Mouse (Mus musculus): ENCODE data around the gene Mpp3. TPM values are rescaled to one million over a fixed set of nuclear protein-coding genes. Genes with fewer than 3 reads are reported as not detected.

The Mpp3 gene
- polyA plus RNA-seq, 1 experiment from 2014 or later, result 0.76 TPM

DNA sequence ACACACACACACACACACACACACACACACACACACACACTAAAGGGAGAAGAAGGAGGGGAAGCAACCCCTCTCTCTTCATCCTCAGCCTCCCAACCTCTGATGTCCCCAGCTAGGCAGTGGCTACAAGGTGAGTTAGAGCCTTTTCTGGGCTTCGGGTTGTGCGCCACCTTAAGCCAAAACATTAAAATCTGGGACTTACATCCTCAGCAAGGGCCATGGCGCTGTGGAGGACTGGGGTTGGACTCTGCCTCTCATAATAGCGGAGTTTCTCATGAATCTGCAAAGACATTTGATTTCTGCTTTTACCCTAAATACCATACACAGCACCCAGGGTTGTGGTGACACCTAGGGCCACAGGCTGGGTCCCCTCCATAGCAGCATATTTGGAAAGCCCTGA lies 3.4 kb downstream of the Mpp3 start:
- no peak for ATAC-seq (ENCODE audit: low read depth)
- 71% methylated on average over 4 of the region's 4 CpGs for WGBS (ENCODE audit: insufficient replicate concordance)
- Histone ChIP-seq H3K4me3 (ENCODE audit: low read depth, low read length) (no peak overlapping the region), H3K36me3 (ENCODE audit: control insufficient read depth, insufficient read depth) (no peaks in the 10 kb centered on the region), H3K9ac (ENCODE audit: low read depth, low read length) (no peak overlapping the region), H3K27me3 (ENCODE audit: control insufficient read depth, insufficient read depth, low read depth, low read length) (peaks cover 38% of the 10 kb centered on the region), H3K27ac (ENCODE audit: low read length) (no peak overlapping the region), H3K9me3 (replicated peaks; ENCODE audit: control insufficient read depth, low read length) (no peaks in the 10 kb centered on the region), H3K4me1 (ENCODE audit: control insufficient read depth, low read depth, low read length) (peaks cover 6% of the 10 kb centered on the region), H3K4me2 (ENCODE audit: low read depth, low read length) (no peak overlapping the region)

GRCm38 (mm10) chr11:102024084-102024758 lies 4.0 kb downstream of the Mpp3 start:
- Histone ChIP-seq H3K27me3 (ENCODE audit: control insufficient read depth, insufficient read depth, low read depth, low read length) (peaks cover 38% of the 10 kb centered on the region), H3K4me2 (ENCODE audit: low read depth, low read length) (no peak overlapping the region), H3K27ac (ENCODE audit: low read length) (no peak overlapping the region), H3K9me3 (replicated peaks; ENCODE audit: control insufficient read depth, low read length) (no peaks in the 10 kb centered on the region), H3K36me3 (ENCODE audit: control insufficient read depth, insufficient read depth) (no peaks in the 10 kb centered on the region), H3K4me1 (ENCODE audit: control insufficient read depth, low read depth, low read length) (peaks cover 6% of the 10 kb centered on the region), H3K4me3 (ENCODE audit: low read depth, low read length) (no peak overlapping the region), H3K9ac (ENCODE audit: low read depth, low read length) (no peak overlapping the region)
- WGBS (ENCODE audit: insufficient replicate concordance), result 65% methylated on average over 6 of the region's 6 CpGs
- ATAC-seq (ENCODE audit: low read depth), result no peak

GRCm38 (mm10) chr11:102023406-102023805 lies 4.9 kb downstream of the Mpp3 start:
- Histone ChIP-seq H3K27me3 (ENCODE audit: control insufficient read depth, insufficient read depth, low read depth, low read length) (peaks cover 37% of the 10 kb centered on the region), H3K4me2 (ENCODE audit: low read depth, low read length) (no peak overlapping the region), H3K36me3 (ENCODE audit: control insufficient read depth, insufficient read depth) (no peaks in the 10 kb centered on the region), H3K4me1 (ENCODE audit: control insufficient read depth, low read depth, low read length) (peaks cover 6% of the 10 kb centered on the region), H3K27ac (ENCODE audit: low read length) (no peak overlapping the region), H3K9ac (ENCODE audit: low read depth, low read length) (no peak overlapping the region), H3K4me3 (ENCODE audit: low read depth, low read length) (no peak overlapping the region), H3K9me3 (replicated peaks; ENCODE audit: control insufficient read depth, low read length) (no peaks in the 10 kb centered on the region)
- ATAC-seq (ENCODE audit: low read depth), result no peak
- 76% methylated on average over 13 of the region's 13 CpGs for WGBS (ENCODE audit: insufficient replicate concordance)

- Histone ChIP-seq H3K4me1 (ENCODE audit: control insufficient read depth, low read depth, low read length) (no peaks in the 10 kb centered on the region; the same call in 1 of the 2 replicates), H3K4me2 (ENCODE audit: low read depth, low read length) (no peak overlapping the region), H3K27ac (ENCODE audit: low read length) (no peak overlapping the region), H3K4me3 (ENCODE audit: low read depth, low read length) (no peak overlapping the region), H3K27me3 (ENCODE audit: control insufficient read depth, insufficient read depth, low read depth, low read length) (peaks cover 15% of the 10 kb centered on the region), H3K9ac (ENCODE audit: low read depth, low read length) (no peak overlapping the region), H3K9me3 (replicated peaks; ENCODE audit: control insufficient read depth, low read length) (no peaks in the 10 kb centered on the region), H3K36me3 (ENCODE audit: control insufficient read depth, insufficient read depth) (no peaks in the 10 kb centered on the region)
- no peak for ATAC-seq (ENCODE audit: low read depth)
- 60% methylated on average over 5 of the region's 5 CpGs for WGBS (ENCODE audit: insufficient replicate concordance)
Observed at GRCm38 (mm10) chr11:102021196-102021595, 7.1 kb downstream of the Mpp3 start.

DNA sequence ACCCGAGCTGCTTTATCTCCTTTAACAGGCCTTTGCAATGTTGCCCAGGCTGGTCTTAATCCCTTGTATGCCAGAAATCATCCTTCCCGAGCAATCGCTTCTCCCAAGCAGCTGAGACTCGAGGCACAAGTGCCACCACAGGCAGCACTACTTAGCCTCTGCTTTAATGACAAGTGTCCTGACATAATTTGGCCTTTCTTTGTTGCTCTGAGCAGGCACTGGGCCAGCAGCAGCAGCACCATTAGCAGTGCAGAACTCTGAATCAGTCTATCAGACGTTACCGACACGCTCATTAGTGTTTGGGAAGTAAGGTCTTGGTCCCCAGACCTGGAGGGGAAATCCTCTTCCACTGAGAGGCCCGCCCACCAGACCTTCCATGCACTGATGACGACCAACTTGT lies 8.5 kb downstream of the Mpp3 start:
- no peaks in the 10 kb centered on the region for H3K36me3 ChIP-seq (ENCODE audit: control insufficient read depth, insufficient read depth)
- no peaks in the 10 kb centered on the region for H3K9me3 ChIP-seq (replicated peaks; ENCODE audit: control insufficient read depth, low read length)
- 61% methylated on average over 9 of the region's 9 CpGs for WGBS (ENCODE audit: insufficient replicate concordance)
- no peak overlapping the region for H3K9ac ChIP-seq (ENCODE audit: low read depth, low read length)
- H3K4me1 ChIP-seq (ENCODE audit: control insufficient read depth, low read depth, low read length), result no peaks in the 10 kb centered on the region
- no peak overlapping the region for H3K4me2 ChIP-seq (ENCODE audit: low read depth, low read length)
- no peak for ATAC-seq (ENCODE audit: low read depth)
- H3K4me3 ChIP-seq (ENCODE audit: low read depth, low read length), result no peak overlapping the region
- H3K27ac ChIP-seq (ENCODE audit: low read length), result no peak overlapping the region
- H3K27me3 ChIP-seq (ENCODE audit: control insufficient read depth, insufficient read depth, low read depth, low read length), result peaks cover under 1% of the 10 kb centered on the region; the same call in 1 of the 2 replicates

DNA sequence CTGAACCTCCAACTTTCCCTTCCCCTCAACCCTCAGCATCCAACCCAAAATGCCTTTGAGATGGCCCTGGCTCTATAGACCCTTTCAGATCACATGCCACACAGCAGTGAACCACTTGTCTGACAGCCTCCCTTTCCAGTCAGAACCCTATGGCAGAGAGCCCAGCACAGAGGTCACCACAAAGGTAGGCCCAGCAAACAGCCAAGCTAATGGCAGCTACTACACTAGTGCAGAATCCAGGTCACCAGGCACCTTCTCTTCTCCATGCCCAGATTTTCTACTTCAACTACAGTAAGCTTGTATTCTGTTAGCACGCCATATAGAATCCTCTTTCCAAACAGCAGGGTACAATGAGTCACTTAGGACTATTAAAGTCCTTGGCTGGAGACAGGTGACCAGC lies 12.1 kb downstream of the Mpp3 start:
- 81% methylated on average over 1 of the region's 1 CpGs for WGBS (ENCODE audit: insufficient replicate concordance)
- Histone ChIP-seq H3K4me1 (ENCODE audit: control insufficient read depth, low read depth, low read length) (no peaks in the 10 kb centered on the region), H3K4me3 (ENCODE audit: low read depth, low read length) (no peak overlapping the region), H3K27ac (ENCODE audit: low read length) (no peak overlapping the region), H3K4me2 (ENCODE audit: low read depth, low read length) (no peak overlapping the region), H3K9me3 (replicated peaks; ENCODE audit: control insufficient read depth, low read length) (no peaks in the 10 kb centered on the region), H3K36me3 (ENCODE audit: control insufficient read depth, insufficient read depth) (no peaks in the 10 kb centered on the region), H3K27me3 (ENCODE audit: control insufficient read depth, insufficient read depth, low read depth, low read length) (no peaks in the 10 kb centered on the region), H3K9ac (ENCODE audit: low read depth, low read length) (no peak overlapping the region)
- ATAC-seq (ENCODE audit: low read depth), result no peak

DNA sequence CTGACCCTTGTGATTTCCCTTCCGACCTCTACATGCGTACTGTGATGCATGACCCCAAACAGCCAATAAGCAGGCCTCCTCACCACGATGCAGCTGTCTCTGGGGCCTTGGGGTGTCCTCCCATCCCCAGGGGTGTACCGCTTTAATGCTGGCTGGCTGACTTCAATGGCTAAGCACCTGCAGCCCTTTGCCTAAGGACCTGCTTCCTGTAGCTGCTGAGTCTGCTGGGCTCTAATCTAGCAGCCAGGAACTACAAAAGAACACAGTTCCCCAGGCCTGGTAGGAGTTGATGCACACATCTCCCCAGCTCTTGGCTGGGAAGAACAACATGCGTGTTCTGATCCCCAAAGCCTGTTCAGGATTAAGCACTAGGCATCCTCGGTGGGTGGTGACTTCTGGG lies 12.8 kb downstream of the Mpp3 start:
- no peak for ATAC-seq (ENCODE audit: low read depth)
- Histone ChIP-seq H3K4me2 (ENCODE audit: low read depth, low read length) (no peak overlapping the region), H3K4me1 (ENCODE audit: control insufficient read depth, low read depth, low read length) (no peaks in the 10 kb centered on the region), H3K36me3 (ENCODE audit: control insufficient read depth, insufficient read depth) (no peaks in the 10 kb centered on the region), H3K27ac (ENCODE audit: low read length) (no peak overlapping the region), H3K9me3 (replicated peaks; ENCODE audit: control insufficient read depth, low read length) (no peaks in the 10 kb centered on the region), H3K27me3 (ENCODE audit: control insufficient read depth, insufficient read depth, low read depth, low read length) (no peaks in the 10 kb centered on the region), H3K9ac (ENCODE audit: low read depth, low read length) (no peak overlapping the region), H3K4me3 (ENCODE audit: low read depth, low read length) (no peak overlapping the region)
- WGBS (ENCODE audit: insufficient replicate concordance), result 60% methylated on average over 6 of the region's 6 CpGs

DNA sequence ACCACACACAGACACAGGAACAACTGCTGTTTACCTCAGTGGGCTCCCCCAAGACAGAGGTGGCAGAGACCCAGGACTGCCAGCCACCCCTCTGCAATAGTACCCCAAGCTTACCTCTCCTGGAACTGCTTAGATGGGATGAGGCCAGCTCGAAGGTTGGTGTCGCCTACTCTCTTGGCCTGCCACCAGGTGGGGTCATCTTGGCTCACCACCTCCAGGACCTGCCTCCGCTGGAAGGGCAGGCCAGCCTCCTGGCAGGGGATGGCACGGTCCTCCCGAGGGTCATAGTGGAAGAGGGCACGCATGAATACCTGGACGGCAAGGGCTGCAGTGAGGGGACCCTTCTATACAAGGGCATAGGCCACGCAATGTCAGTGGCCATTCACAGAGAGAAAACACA lies 15.1 kb downstream of the Mpp3 start:
- Histone ChIP-seq H3K27ac (ENCODE audit: low read length) (no peak overlapping the region), H3K4me3 (ENCODE audit: low read depth, low read length) (no peak overlapping the region), H3K9me3 (replicated peaks; ENCODE audit: control insufficient read depth, low read length) (no peaks in the 10 kb centered on the region), H3K36me3 (ENCODE audit: control insufficient read depth, insufficient read depth) (no peaks in the 10 kb centered on the region), H3K4me2 (ENCODE audit: low read depth, low read length) (no peak overlapping the region), H3K9ac (ENCODE audit: low read depth, low read length) (no peak overlapping the region), H3K27me3 (ENCODE audit: control insufficient read depth, insufficient read depth, low read depth, low read length) (no peaks in the 10 kb centered on the region), H3K4me1 (ENCODE audit: control insufficient read depth, low read depth, low read length) (no peaks in the 10 kb centered on the region)
- ATAC-seq (ENCODE audit: low read depth), result no peak
- WGBS (ENCODE audit: insufficient replicate concordance), result 73% methylated on average over 8 of the region's 8 CpGs

DNA sequence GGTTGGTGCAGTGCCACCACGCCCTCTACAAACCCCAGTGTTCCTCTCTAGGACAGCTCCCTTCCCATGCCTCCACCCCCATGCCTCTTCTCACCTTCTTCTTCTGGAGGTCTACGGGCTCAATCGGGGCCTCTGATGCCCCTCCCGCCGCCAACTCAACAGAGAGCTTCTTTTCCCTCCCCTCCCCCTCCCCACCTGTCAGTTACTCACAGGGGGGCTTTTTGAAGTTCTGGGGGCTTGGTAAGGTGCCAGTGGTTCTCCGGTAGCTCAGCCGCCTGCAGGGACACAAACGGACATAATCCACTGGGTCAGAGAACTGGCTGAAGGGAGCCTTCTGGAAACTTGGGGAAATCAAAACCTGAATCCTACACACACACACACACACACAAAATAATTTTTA lies 16.8 kb downstream of the Mpp3 start:
- Histone ChIP-seq H3K4me3 (ENCODE audit: low read depth, low read length) (no peak overlapping the region), H3K9ac (ENCODE audit: low read depth, low read length) (no peak overlapping the region), H3K9me3 (replicated peaks; ENCODE audit: control insufficient read depth, low read length) (no peaks in the 10 kb centered on the region), H3K4me2 (ENCODE audit: low read depth, low read length) (no peak overlapping the region), H3K27ac (ENCODE audit: low read length) (no peak overlapping the region), H3K4me1 (ENCODE audit: control insufficient read depth, low read depth, low read length) (no peaks in the 10 kb centered on the region), H3K36me3 (ENCODE audit: control insufficient read depth, insufficient read depth) (no peaks in the 10 kb centered on the region), H3K27me3 (ENCODE audit: control insufficient read depth, insufficient read depth, low read depth, low read length) (no peaks in the 10 kb centered on the region)
- no peak for ATAC-seq (ENCODE audit: low read depth)
- 69% methylated on average over 8 of the region's 8 CpGs for WGBS (ENCODE audit: insufficient replicate concordance)

Data from liver, embryonic 16.5 days (tissue).